Mouse (Mus musculus) cerebellum, adult 11-12 months (tissue): ENCODE measurements around the gene Wdr34.
A peak's percentile ranks its signal among the peaks of the same experiment; 100 is the strongest.
"Not testable (repeated sequence)": the region's sequence is repeated elsewhere in the genome, so short reads cannot be mapped to it uniquely, and the experiment has no call there.

Source experiments
- DNase-seq: peaks from one replicate; pipeline ENCODE4 v3.0.0; 2022

Wdr34 gene

DNA sequence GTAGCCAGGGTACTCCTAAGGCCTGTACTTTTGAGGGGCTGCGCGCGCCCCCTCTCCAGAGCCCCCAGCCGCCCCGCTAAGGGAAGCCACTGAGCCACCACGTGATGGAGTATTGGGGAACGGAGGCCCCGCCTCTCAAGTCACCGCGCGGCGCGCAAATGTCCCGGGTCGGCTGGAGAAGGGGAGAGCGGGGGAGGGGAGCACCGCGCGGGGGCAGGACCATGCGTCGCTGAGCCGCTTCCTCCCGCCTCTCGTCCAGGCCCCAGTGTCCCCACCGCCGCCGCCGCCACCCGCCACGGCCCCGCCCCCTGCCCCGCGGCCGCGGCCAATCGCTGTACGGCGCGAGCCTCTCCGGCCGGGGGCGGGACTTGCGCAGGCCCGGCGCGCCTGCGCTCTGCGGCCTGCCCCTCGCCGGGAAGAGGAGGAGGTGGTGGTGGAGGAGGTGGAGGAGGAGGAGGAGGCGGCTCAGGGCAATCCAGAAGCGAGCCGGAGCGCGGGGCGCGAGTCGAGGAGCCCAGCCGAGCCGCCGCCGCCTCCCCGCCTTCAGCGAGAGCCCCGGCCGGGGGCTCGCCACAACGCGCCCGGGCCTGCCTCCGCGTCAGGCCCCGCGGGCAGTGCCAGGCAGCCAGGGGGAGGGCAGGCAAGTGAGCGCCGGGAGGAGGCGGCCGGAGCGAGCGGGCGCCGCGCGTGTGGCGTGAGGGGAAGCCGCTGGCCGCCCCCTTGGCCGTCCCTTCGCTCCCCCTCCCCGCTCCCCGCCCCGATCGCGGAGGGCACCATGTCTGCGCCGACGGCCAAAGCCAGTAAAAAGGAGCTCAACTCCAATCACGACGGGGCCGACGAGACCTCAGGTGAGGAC, 17.6 kb upstream of the Wdr34 start:
- peak; percentile 98 for DNase-seq

DNA sequence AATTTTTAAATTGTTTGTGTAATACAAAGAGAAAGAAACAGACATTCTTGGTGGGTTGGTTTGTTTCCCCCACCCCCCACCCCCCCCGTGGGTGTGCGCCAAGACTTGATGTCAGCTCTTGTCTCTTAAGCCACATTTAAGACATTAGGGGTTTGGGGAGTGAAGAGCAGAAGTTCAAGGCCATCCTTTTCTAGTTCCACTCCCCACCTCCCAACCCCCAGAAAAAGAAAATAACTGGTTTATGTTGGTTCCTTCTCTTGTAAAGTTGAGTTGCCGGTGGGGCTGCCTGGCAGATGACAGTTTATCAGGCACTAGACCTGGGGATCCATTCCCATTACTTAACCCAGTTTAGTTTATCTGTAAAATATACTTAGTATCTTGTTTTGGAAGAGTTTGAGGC, 15.6 kb upstream of the Wdr34 start:
- no peak for DNase-seq

DNA sequence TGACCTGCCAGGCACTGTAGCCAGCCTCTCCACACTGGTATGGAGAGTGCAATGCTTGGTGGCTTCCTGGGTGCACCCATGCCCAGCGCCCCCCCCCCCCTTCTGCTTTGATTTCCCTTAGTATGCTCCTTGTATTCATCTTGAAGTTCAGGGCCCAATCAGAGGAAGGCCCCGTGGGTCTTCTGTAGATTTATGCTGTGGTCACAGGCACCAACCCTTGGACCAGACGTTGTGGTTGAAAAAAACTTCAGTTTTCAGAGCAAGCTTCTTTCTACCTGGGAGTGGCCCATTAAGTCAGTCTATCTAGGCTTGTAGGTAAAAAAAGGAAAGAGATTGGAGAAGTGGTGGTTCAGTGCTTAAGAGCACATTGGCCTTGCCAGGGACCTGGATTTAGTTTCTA, 15.1 kb upstream of the Wdr34 start:
- DNase-seq, result no peak

DNA sequence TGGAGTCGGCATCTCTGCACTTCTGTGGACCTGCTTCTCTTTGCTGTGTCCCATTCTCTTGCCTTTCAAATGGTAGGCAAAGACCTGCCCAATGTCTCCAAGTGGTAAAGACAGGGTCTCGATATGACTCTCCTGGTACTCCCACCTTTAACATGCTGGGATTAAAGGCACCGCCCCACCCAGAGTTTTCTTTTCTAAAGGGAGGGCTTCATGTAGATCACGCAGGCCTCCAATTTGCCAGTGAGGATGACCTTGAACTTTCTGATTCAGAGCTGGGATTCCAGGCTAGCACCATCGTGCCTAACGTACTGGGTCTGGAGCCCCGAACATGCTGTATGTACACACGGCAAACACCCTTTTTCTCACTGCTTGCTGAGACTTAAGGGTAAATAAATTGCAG, 14.6 kb upstream of the Wdr34 start:
- DNase-seq, result no peak

DNA sequence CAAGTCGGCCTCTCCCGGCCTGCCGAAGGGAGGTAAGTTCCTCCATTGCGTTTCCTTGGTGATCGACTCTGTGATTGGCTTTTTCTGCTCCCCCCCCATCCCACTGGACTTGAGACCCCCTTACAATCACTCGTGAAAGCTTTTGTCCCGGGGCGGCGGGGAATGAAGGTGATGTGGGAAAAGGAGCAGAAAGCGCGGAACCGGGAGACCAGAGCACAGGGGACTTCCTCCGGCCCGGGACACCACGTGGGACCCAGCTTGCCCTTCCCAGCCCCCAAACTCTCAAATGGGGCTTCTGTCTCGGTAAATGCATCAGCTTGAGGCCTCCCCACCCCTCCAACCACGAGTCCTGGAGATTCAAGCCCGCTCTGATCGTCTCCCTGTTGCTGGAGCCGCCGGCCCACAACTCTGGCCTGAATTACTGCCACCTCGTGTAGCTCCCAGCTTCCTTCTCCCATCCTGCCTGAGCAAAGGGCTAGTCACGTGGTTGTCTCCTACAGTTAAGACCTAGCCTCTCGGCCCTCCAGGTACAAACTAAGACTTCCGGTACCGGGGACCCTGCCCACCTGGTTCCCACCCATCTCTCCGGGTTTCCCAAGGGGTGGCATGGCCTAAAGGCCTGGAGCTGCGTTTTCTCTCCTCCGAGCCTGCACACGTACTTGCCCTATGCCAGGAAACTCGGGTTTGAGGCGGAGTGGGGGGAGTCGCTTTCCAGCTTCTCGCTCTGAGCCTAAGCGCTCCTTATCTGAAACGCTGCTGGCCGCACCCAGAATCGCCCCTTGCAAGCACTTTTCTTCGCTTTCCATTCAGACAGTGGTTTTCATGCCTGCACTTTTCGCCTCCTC, 13.8 kb upstream of the Wdr34 start:
- peak; percentile 67 for DNase-seq

DNA sequence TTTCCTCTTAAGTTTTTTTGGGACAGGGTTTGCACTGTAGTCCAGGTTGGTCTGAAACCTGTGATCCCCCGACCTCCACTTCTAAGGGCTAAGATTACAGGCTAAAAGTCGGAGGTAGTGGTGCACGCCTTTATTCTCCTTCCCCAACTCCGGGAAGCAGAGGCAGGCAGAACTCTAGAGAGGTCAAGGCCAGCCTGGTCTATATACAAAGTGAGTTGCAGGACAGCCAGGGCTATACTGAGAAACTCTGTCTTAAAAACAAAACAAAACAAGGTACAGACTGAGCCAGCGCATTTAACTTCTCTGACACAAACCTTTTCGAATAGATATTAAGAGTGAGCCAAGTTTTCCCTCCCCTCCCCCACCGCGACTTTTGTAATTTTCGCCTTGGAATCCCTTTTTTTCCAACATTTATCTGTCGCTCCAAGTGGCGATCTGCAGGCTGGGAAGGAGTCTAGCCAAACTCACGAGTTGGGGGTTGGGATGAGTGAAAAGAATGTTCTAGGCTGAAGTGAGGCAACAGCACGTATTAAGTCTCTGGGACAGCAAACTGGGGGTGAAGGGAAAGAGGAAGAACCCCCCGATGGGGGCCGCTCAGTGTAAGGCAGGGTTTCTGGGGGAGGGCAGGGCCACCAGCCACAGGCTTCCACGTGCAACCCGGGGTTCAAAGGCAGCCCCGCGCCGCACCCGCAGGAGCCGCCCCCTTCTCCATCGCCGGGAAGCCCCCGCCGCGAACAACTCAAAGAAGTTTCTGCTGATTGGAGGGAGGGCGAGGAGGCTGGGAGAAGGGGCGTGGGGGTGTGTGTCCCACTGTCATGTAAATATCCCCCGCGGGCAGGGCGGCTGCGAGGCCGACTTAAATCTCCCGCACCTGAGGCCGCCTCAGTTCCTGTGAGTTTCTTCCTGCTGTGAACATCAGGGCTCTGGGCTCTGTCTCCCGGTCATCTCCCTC, 12.8 kb upstream of the Wdr34 start:
- peak; percentile 46 for DNase-seq

DNA sequence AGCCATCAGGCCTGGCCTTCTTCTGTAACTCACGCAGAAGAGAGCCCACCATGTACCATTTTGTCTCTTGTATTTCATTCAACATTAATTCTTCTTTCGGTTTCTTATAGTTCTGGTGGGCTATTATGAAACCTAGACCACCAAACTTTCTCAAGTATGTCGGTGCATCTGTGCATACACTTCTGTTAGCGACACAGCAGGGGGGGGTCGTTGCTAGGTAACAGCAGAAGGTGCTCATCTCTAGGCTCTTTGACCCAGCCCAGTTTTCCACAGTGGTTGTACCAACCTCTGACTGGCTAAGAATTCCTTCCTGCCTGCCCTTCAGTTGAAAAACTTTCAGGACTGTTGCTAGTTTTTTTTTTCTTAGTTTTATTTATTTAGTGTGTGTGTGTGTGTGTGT, 9.7 kb upstream of the Wdr34 start:
- DNase-seq, result no peak

DNA sequence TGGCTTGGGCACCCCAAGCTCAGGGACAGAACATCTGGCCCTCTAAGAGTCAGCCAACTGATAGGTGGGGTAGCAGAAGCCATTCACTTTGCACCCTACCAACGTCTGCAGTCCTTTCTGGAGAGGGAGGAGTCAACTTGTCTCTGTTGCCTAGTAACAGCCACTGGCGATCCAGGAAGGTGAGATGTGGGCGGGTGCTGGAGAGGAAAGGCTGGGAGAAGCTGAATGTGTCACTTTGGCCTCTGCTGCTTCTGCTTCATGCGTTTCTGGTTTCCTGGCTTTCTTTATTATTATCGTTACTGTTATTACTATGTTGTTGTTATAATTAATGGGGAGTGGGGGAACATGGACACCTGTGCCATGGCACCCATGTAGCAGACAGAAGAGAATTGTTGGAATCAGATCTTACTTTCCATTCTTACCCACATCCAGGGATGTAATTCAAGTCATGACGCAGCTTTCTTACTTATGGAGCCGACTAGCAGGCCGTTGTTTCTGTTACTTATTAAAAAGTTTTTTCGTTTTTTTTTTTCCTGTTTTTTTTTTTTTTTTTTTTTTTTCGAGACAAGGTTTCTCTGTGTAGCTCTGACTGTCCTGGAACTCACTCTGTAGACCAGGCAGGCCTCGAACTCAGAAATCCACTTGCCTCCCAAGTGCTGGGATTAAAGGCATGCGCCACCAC, 8.7 kb upstream of the Wdr34 start, which contains the start of gene Set:
Gene Set, plus strand, starts transcription at position 156 of the 682 bp plus-strand sequence.
- no peak for DNase-seq

DNA sequence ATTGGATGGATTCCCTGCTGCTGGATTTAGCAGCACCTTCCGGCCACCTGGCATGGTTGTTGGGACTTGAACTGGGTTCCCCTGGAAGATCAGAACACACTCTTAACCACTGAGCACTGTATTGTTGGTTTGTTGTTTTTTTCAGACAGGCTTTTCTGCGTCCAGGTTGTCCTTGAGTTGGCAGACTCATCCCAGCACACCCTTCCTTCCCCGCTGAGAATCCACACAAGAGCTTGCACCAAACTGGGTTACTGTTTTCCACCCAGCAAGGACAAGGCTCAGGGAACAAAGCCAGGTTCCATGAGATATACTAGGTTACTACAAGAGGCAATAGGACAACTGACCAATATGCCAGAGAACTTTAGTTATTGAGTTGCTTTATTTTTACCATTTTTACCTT, 8.1 kb upstream of the Wdr34 start:
- DNase-seq, result no peak

DNA sequence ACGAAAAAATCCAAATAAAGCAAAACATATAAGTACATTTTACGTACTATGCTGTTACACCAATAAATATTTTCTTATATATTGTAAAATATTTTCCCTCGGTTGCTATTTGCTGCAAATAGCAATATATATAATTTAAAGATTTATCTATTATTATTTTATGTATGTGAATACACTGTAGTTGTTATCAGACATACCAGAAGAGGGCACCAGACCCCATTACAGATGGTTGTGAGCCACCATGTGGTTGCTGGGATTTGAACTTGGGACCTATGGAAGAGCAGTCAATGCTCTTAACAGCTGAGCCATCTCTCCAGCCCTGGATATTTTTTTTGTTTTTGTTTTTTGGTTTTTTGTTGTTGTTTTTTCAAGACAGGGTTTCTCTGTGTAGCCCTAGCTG, 6.6 kb upstream of the Wdr34 start:
- DNase-seq, result not testable (repeated sequence)

DNA sequence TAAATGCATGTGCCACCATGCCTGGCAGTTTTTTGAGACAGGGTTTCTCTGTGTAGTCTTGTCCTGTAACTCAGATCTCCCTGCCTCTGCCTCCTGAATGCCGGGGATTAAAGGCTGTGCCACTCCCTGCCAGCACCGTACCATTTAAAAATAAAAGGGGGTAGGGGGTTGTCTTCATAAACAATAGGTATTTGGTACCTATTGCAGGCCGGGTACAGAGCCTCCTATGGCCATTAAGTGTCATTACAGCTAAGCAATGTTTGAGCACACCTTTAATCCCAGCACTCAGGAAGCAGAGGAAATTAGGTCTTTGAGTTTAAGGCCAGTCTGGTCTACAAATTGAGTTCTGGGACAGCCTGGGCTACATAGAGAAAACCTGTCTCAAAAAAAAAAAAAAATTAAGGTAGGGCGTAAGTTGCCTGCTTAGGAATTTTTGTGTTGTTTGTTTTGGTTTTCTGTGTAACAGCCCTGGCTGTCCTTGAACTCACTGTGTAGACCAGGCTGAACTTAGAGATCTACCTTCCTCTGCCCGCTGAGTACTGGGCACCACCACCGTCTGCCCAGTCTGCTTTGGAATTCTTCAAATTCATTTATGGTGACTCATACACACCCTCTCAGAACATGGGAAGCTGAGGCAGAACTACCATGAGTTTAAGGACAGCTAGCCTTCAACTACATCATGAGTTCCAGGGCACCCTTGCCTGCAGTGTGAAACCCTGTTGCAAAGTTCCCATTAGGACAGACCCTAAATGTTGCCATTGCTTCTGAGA, 3.5 kb upstream of the Wdr34 start:
- no peak for DNase-seq

DNA sequence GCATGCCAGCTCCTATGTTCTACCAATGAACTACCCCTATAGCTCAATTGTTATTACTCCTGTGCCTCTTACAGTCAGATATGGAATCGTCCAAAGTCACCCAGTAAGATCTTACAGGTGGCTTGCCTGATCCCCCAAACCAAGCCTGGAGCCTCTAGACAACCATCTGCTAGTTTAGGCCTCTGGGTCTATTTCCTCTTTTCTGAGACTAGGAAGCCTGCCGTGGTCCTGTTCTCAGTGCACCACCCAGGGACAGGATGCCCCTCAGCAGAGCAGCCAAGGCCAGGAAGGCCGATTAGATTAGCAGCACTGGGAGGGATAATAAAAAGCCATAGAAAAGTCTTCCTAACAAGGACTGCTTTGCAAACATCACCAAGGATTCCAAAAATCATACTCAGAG, 1.1 kb upstream of the Wdr34 start:
- DNase-seq, result no peak

DNA sequence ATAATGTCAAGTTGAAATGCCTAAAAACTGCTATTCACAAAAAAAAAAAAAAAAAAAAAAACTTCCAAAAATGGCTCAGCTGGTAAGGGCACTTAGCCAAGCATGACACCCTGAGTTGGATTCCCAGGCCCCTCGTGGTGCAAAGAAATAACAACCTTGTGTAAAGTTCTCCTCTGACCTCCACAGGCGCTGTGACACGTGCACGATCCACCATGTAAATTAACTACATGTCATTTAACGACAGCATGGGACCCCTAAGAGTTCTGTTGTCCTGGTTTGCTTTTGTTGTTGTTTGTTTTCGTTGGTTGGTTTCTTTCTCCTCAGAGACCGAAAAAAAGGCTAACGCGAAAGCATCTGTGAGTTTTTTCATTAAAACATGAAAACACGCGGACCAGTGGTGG, 580 bp downstream of the Wdr34 start:
- no peak for DNase-seq

DNA sequence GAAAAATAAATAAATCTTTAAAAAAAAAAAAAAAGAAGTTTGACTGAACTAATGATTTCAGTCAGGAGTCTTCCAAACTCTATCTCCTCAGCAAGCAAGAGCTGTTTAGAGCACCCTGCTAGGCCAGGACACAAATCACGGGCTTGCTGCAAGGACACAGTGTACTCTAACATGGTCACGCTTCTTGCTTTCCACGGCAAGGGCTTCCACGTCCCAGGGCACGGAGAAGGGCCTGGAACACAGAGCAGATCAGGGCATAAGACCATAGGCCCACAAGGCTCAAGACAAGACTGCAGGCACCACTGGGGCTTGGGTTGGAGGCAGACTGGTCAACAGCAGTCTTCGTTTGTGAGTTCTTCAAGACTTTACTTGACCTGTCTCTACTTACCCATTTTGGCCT, 1.6 kb downstream of the Wdr34 start:
- DNase-seq, result no peak

DNA sequence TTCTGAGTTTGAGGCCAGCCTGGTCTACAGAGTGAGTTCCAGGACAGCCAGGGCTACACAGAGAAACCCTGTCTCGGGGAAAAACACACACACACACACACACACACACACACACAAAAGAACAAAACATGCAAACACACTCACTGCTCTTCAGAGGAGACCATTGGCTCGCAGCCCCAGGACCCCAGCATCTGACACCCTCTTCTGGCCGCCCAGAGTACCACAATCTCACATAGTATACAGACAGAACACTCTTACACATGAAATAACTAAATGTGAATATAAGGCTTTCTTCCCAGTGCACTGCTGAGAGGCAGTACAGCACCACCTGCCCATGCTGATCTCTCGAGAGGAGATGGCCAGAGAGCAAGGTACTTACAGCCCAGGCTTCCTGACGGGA, 4.1 kb downstream of the Wdr34 start:
- DNase-seq, result no peak

DNA sequence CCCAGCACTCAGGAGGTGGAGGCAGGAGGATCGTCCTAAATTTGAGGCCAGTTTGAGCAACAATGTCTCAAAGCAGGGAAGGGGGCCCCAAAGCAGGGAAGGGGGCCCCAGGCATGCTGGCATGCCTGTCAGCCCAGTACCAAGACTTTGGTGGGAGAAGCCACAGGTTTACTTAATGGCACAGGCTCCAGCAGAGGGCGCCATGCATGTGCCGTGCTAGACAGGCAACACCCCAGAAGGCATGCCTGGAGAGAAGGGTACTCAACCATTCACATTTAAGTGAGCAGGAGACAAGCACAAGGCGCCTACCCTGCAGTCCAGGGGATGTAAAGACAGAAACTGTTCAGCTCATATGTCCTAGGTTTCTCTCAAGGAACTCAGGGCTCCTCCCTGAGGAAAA, 6.2 kb downstream of the Wdr34 start:
- DNase-seq, result peak; percentile 59

DNA sequence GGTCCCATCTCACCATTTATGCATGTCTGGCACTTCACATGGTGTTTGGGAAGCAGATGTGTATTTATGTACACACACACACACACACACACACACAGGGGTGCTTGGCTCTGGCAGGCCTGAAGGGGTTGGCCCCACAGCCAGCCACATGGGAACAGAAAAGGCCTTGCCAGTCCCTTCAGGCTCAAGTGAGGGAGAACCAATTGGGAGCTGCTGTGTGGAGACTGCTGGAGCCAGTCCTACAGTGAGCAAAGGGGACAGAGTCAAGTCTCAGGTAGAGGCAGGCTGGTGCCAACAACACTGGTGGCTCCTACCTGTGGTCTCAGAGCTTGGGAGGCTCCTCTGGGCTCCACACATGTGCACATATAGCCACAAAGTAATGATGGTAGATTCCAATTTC, 9.0 kb downstream of the Wdr34 start:
- no peak for DNase-seq

DNA sequence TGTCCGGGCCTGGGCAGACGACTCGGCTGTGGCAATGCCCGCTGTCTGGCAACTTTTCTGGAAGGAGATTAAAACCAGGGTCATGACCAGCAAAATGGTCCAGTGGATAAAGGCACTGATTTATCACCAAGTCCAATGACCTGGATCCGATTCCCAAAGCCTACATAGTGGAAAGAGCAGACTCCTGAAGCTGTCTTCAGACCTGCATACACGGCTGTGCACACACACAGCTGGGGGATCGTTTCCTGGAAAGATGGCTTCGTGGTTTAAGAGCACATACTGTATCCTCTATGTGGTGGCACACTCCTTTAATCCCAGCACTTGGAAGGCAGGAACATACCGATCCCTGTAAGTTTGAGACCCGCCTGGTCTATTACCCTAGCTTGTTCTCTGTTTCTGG, 10.3 kb downstream of the Wdr34 start:
- DNase-seq, result no peak

DNA sequence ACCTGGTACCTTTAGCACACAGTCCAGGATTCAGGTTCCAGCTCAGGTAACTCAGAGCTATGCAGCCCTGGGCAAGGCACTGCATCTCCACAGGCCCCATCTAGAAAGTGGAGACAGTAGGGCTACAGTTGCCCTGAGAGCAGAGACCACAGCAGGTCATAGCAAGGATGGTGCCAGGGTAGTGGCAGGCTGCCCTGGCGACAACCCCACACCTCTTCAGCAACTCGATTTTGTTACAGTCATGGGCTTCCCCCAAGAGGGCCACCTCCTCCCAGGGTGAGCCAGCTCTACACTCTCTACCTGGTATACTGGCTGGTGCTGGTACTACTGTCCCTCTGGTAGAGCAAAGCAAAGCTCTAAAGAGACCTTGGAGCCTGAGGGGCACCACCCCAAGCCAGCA, 10.9 kb downstream of the Wdr34 start:
- DNase-seq, result no peak

DNA sequence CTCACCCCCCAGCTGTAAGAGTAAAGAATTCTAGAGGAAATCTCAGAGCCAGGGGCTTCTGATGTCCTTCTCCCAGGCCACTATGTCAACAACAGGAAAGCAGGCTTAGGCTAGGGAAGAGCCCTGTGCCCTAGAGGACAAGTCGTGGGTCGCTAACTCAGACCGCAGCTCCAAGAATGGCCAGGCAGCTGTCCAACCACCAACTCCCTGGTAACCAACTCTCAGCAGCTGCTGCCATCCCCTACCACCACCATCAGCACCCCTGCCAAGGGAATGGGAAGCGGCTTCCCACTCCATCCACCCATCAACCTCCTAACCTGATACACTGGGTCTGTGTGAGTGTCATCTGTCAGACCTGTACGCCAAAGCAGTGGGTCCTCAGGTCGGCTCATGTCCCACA, 15.7 kb downstream of the Wdr34 start:
- DNase-seq, result no peak

DNA sequence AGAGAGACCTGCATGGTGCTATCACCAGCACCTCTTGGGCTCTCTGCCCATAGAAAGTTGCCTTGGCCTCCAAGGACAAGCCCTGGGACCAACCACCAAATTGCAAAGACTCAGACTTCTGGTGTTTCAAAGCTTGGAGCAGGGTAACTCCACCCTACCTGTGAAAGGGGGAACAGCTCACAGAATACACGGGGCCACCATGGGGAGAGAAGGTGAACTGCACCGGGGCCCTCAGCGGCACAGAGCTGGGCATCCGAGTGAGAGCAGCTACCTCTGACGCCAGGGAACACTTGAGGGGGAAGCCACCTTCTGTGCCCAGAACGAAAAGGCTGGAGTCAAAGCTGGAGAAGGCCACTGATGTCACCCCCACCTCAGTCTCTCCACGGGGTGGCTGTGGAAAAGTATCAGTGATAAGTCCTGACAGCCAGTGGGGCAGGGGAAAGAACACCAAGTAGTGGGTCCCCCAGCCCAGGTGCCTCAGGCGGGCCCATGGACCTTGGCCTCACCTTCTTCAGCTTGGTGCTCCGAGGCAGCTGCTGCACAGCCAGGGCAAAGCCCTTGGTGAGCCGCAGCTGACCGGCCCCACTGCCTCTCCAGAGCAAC, 16.3 kb downstream of the Wdr34 start:
- no peak for DNase-seq
